Mouse (Mus musculus) heart, adult 2 months (tissue): ENCODE measurements around the gene Gabbr1. TPM values are rescaled to one million over a fixed set of nuclear protein-coding genes. Genes with fewer than 3 reads are reported as not detected.

Experiments
- DNase-seq, 2 experiments: peaks; one replicate each; pipeline ENCODE4 v3.0.0; 2021
- H3K27ac ChIP-seq: fragments of 200-600 bp; 2 replicates; pipeline ENCODE4 v1.8.1; 2022
- H3K27me3 ChIP-seq: fragments of 200-500 bp; 2 replicates; pipeline ENCODE4 v1.6.1; 2012; ENCODE audit warnings: mild to moderate bottlenecking, low read length, inconsistent platforms, mixed read lengths; ENCODE audit not compliant: control insufficient read depth, insufficient read depth
- H3K36me3 ChIP-seq: fragments of 200-500 bp; 2 replicates; pipeline ENCODE4 v1.6.1; 2012; ENCODE audit warnings: low read length, inconsistent platforms; ENCODE audit not compliant: control insufficient read depth, insufficient read depth
- H3K4me1 ChIP-seq: fragments of 200-500 bp; 2 replicates; pipeline ENCODE4 v1.6.1; 2011; ENCODE audit warnings: low read length; ENCODE audit not compliant: control insufficient read depth, insufficient read depth
- H3K4me3 ChIP-seq: fragments of 200-600 bp; 2 replicates; pipeline ENCODE4 v1.8.1; 2022
- H3K79me2 ChIP-seq: fragments of 200-500 bp; replicated peaks from 2 replicates; pipeline ENCODE4 v1.6.1; 2012; ENCODE audit warnings: mild to moderate bottlenecking, inconsistent platforms, low read length, moderate library complexity, mixed read lengths; ENCODE audit not compliant: control insufficient read depth, insufficient read depth
- H3K9ac ChIP-seq: fragments of 200-500 bp; 2 replicates; pipeline ENCODE4 v1.6.1; 2012; ENCODE audit warnings: low read depth, mild to moderate bottlenecking, control low read depth, inconsistent platforms, low read length, mixed read lengths
- CTCF ChIP-seq: fragments of 200-600 bp; IDR thresholded peaks from 2 replicates; pipeline ENCODE4 v1.8.1; 2022; ENCODE audit warnings: antibody characterized with exemption, mild to moderate bottlenecking, moderate library complexity
- EP300 ChIP-seq: fragments of 200-500 bp; IDR thresholded peaks from 2 replicates; pipeline ENCODE4 v1.6.1; 2011; ENCODE audit warnings: low read depth, low read length, control low read depth; ENCODE audit not compliant: insufficient read depth
- POLR2A ChIP-seq: fragments of 200-500 bp; IDR thresholded peaks from 2 replicates; pipeline ENCODE4 v1.6.1; 2011; ENCODE audit warnings: mild to moderate bottlenecking, low read depth, low read length, control low read depth; ENCODE audit not compliant: insufficient read depth
- WGBS: fragments of 180-500 bp; shearing (Covaris S2); methylation state at CpG from one replicate; pipeline ENCODE4 v1.1.7; 2018; 5-methylcytosine and 5-hydroxymethylcytosine counted together
- intact Hi-C: fragments of 180-260 bp; cut with DNase I; formaldehyde crosslinking; loops from one replicate; pipeline ENCODE4 v1.15.1; 2025
- polyA plus RNA-seq: library from polyadenylated mRNA; depleted of rRNA; stranded (reverse); fragments of >200 nt; gene quantifications from 2 replicates; pipeline ENCODE4 v1.2.3, GENCODE M21; 2012
- total RNA-seq, 2 experiments: library from RNA; stranded (reverse); gene quantifications; 2 replicates each; pipeline ENCODE4 v1.2.3; 2021

Gene Gabbr1
- total and polyA plus RNA-seq, 3 experiments = 6.5 to 15.5 (median 6.7) TPM

DNA sequence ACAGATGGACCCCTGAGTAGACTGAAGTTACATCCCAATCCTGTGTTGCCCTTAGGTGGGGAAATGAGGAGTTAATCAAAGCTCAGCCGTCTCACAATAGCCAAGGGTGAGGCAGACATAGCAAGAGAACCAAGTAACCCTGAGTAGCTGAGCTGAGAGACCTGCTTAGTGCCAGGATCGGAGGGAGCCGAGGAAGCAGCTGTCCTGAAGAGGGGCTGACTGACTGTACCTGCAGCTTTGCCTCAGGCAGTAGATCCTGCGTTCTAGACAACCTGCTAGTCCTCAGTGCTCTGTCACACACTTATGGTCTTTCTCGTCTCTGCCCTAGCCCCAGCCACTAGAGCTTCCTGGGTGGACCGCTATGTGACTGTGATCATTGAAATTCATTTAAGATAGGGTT lies 29.4 kb downstream of the Gabbr1 start:
- H3K4me1 ChIP-seq = no peaks in the 10 kb centered on the region
- TF ChIP-seq POLR2A = no peak
- no peak for TF ChIP-seq CTCF
- no peak for TF ChIP-seq EP300
- H3K79me2 ChIP-seq = no peaks in the 10 kb centered on the region
- H3K27ac ChIP-seq = no peak overlapping the region
- 86% methylated on average over 6 of the region's 6 CpGs for WGBS
- no peak overlapping the region for H3K9ac ChIP-seq
- DNase-seq = no peak
- no peak overlapping the region for H3K4me3 ChIP-seq
- intact Hi-C loops = no loop called here
- no peaks in the 10 kb centered on the region for H3K27me3 ChIP-seq
- no peaks in the 10 kb centered on the region for H3K36me3 ChIP-seq

DNA sequence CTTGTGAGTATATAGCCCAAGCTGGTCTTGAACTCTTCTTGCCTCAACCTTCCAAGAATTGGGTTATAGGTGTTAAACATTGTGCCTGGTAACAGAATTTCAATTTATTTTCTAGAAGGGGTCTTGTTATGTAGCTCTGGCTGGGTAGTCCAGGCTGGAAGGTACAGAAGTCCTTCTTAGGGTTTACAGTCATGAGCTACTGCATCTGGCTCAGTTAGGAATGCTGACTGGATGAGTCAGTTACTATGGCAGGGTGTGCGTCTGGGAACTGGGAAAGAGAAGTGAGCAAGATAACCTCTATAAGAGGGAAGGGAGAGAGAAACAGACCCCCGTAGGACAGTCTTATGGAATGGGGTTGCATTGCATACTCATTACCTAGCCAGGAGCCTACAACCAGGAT lies 30.0 kb downstream of the Gabbr1 start:
- DNase-seq = no peak
- no peak overlapping the region for H3K9ac ChIP-seq
- H3K27me3 ChIP-seq = no peaks in the 10 kb centered on the region
- TF ChIP-seq POLR2A (no peak), CTCF (no peak), EP300 (no peak)
- H3K27ac ChIP-seq = no peak overlapping the region
- intact Hi-C loops = no loop called here
- H3K4me3 ChIP-seq = no peak overlapping the region
- H3K36me3 ChIP-seq = no peaks in the 10 kb centered on the region
- H3K79me2 ChIP-seq = no peaks in the 10 kb centered on the region
- no peaks in the 10 kb centered on the region for H3K4me1 ChIP-seq
- WGBS = 62% methylated on average over 2 of the region's 2 CpGs

DNA sequence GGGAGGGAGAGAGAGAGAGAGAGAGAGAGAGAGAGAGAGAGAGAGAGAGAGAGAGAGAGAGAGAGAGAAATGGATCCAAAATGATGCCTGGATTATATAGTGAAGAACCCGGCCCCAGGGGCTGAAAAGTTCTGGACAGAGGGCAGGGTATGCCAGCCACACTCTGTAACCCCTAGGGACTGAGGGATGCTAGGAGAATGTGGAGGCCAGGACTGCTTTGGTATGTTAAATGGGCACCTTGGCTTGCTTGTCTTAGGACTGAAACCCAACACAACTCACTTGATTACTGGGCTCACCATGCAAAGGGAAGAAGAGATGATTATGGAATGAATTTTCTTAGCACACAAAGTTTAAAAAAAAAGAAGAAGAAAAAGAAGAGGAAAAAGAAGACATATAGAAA lies 32.4 kb downstream of the Gabbr1 start:
- WGBS = 48% methylated on average over 1 of the region's 1 CpGs
- H3K36me3 ChIP-seq = no peaks in the 10 kb centered on the region
- H3K27me3 ChIP-seq = no peaks in the 10 kb centered on the region
- TF ChIP-seq POLR2A = no peak
- TF ChIP-seq EP300 = no peak
- TF ChIP-seq CTCF = no peak
- no peak overlapping the region for H3K4me3 ChIP-seq
- no peaks in the 10 kb centered on the region for H3K4me1 ChIP-seq
- intact Hi-C loops = no loop called here
- no peak for DNase-seq
- H3K79me2 ChIP-seq = no peaks in the 10 kb centered on the region
- H3K27ac ChIP-seq = no peak overlapping the region
- no peak overlapping the region for H3K9ac ChIP-seq

DNA sequence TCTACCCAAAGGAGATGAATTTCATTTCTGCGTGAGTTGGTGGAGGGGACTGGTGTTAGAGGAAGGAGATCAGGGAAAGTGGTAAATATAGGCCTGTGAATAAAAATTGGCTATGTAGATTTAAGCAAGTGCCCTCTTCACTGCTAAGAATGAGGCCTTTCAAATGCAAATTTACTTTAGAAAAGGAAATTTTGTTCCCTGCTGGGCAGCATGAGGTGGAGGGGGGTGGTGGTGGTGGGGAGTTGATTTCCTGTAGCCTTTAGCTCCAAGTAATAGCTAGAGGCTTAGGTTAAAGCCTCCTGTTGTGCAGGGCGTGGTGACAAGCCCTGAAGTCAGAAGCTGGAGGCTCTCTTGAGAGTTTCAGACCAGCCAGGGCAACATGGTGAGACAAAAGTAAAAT lies 33.2 kb downstream of the Gabbr1 start:
- Histone ChIP-seq H3K27me3 (no peaks in the 10 kb centered on the region), H3K4me3 (no peak overlapping the region), H3K27ac (no peak overlapping the region), H3K79me2 (no peaks in the 10 kb centered on the region), H3K36me3 (no peaks in the 10 kb centered on the region), H3K9ac (no peak overlapping the region), H3K4me1 (no peaks in the 10 kb centered on the region)
- DNase-seq = no peak
- WGBS = 53% methylated on average over 2 of the region's 2 CpGs
- no peak for TF ChIP-seq EP300
- intact Hi-C loops = no loop called here

DNA sequence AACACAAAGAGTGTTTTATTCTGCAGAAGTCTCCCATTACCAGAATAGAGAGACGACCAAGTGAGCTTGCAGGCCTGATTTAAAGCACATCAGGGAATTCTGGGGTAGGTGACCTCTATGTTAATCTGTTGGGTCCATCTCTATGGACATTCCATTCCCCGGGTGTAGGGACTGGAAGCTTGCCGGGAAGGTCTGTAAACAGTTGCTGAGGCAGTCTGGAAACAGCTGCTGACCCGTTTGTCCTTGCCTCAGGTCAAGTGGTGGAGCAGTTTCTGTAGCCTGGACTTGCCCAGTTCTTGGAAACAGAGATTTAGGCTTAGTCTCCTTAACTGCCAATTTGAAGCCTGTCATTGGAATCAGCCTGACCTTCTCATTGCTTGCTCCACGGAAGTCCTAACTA lies 34.4 kb downstream of the Gabbr1 start:
- Histone ChIP-seq H3K4me1 (no peaks in the 10 kb centered on the region), H3K27me3 (no peaks in the 10 kb centered on the region), H3K4me3 (no peak overlapping the region), H3K9ac (no peak overlapping the region), H3K79me2 (no peaks in the 10 kb centered on the region), H3K36me3 (no peaks in the 10 kb centered on the region), H3K27ac (no peak overlapping the region)
- WGBS = 14% methylated on average over 5 of the region's 5 CpGs
- no peak for TF ChIP-seq EP300
- no peak for TF ChIP-seq POLR2A
- intact Hi-C loops = no loop called here
- peak in 1 of 2 experiments; percentile 16 for DNase-seq

DNA sequence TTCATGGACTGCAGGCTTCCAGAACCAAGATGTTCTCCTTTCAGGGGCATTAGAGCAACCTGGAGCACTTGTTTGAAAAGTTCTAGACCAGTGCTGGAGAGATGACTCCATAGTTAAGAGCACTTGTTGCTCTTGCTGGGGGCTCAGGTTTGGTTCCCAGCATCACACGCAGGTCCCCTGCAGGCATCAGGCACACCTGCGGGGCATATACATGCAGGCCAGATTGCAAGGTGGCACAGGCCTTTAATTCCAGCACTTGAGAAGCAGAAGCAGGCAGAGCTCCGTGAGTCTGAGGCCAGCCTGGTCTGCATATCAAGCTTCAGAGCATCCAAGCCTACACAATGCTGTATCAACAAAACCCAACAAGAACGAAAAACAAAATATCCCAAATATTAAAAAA lies 35.9 kb downstream of the Gabbr1 start:
- Histone ChIP-seq H3K79me2 (no peaks in the 10 kb centered on the region), H3K27me3 (no peaks in the 10 kb centered on the region), H3K9ac (no peak overlapping the region), H3K4me3 (no peak overlapping the region), H3K4me1 (no peaks in the 10 kb centered on the region), H3K36me3 (no peaks in the 10 kb centered on the region), H3K27ac (no peak overlapping the region)
- no peak for DNase-seq
- WGBS = 91% methylated on average over 4 of the region's 4 CpGs
- intact Hi-C loops = no loop called here
- TF ChIP-seq POLR2A (no peak), EP300 (no peak), CTCF (no peak)

DNA sequence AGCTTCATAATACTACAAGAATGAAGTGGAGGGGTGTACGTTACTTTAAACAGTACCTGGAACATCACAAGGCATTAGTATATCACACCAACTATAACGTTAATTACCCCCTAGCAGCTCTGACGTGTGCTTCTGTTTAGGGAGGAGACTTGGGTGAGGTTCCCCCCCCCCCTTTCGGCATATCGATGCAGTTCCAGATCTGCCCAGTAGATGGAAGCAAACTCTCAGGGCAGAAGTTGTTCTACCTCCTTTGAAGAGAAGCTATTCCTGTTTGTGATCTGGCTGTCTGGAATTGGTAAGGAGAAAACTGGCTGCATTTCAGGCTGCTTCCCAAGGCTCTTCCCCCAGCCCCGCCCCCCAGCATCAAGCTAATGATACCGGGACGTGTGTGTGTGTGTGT lies 37.6 kb downstream of the Gabbr1 start:
- peak; percentile 27 to 52 for DNase-seq
- no peaks in the 10 kb centered on the region for H3K36me3 ChIP-seq
- intact Hi-C loops = loop anchor here (1.0 kb wide), 1 partner anchor 120 kb away; no protein-coding TSS in a partner anchor
- H3K27me3 ChIP-seq = no peaks in the 10 kb centered on the region
- TF ChIP-seq EP300 (peak; percentile 69; the same call in 1 of the 2 replicates), CTCF (peak; percentile 77), POLR2A (no peak)
- H3K27ac ChIP-seq = no peak overlapping the region
- H3K9ac ChIP-seq = no peak overlapping the region
- H3K4me3 ChIP-seq = no peak overlapping the region
- WGBS = 2% methylated on average over 8 of the region's 8 CpGs
- H3K79me2 ChIP-seq = no peaks in the 10 kb centered on the region
- no peaks in the 10 kb centered on the region for H3K4me1 ChIP-seq
